14 mouse cellular contexts compared by ENCODE assay signal in the genomic region with DNA sequence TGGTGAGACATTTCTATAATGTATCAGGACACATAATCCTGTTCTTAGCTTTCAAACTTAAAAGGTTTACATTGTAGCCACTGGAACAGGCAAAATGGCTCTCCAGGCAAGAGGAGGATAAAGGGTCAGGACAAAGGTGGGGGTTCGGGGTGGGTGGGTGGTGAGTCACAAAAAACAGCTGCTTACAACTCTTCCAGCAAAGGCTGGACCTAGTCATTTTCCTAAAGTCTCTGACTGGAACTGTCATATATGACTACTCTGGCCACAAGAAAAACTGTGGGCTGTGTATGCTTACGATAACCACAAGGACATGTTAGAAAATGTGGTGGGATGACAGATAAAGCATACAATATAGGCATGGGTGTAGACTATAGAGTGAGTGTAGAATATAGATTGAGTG.
"Had no signal": no experiment of that assay in that cellular context is flagged by ENCODE, and none has a peak within 500 bp of the region (broad histone marks: within the 10 kb centered on the region; RNA-seq: fewer than 3 reads in every experiment).

No protein-coding gene starts in this region.

- ATAC-seq: liver, postnatal 0 days; midbrain, embryonic 13.5 days; midbrain, embryonic 15.5 days had no signal

- H3K4me1 ChIP-seq: megakaryocyte, embryonic 14.5 days; midbrain, embryonic 15.5 days; neural tube, embryonic 12.5 days had no signal

- H3K9me3 ChIP-seq: midbrain, embryonic 13.5 days; midbrain, embryonic 15.5 days; neural tube, embryonic 12.5 days had no signal

- H3K9ac ChIP-seq: liver, postnatal 0 days; midbrain, embryonic 13.5 days; midbrain, embryonic 15.5 days; neural tube, embryonic 12.5 days had no signal

- H3K4me2 ChIP-seq: midbrain, embryonic 11.5 days; midbrain, embryonic 13.5 days; midbrain, embryonic 15.5 days; neural tube, embryonic 12.5 days had no signal

- H3K27ac ChIP-seq: macrophage; midbrain, embryonic 13.5 days; midbrain, embryonic 15.5 days; neural tube, embryonic 12.5 days had no signal

- H3K27me3 ChIP-seq: megakaryocyte, embryonic 14.5 days; midbrain, embryonic 13.5 days; midbrain, embryonic 15.5 days; neural tube, embryonic 12.5 days had no signal

- H3K4me3 ChIP-seq: megakaryocyte, embryonic 14.5 days; midbrain, embryonic 13.5 days; midbrain, embryonic 15.5 days; neural tube, embryonic 12.5 days had no signal

- H3K36me3 ChIP-seq: midbrain, embryonic 13.5 days; midbrain, embryonic 15.5 days; neural tube, embryonic 12.5 days had no signal

- DNase-seq: liver, postnatal 0 days; lung, adult 2 months; lung, postnatal 14 days; lung, postnatal 36 days; right cerebral cortex, postnatal 14 days; thymus, adult 18-20 months; thymus, postnatal 14 days; thymus, postnatal 36 days had no signal
